Mouse (Mus musculus): ENCODE measurements around the gene Pank4. TPM values are rescaled to one million over a fixed set of nuclear protein-coding genes. Genes with fewer than 3 reads are reported as not detected.

Pank4 gene
- polyA plus RNA-seq, 1 experiment from 2014 or later = 48.4 TPM

- no peak overlapping the region for H3K4me2 ChIP-seq (ENCODE audit: low read depth, low read length)
- no peak for ATAC-seq (ENCODE audit: low read depth)
- no peak overlapping the region for H3K4me3 ChIP-seq (ENCODE audit: low read length)
- H3K9ac ChIP-seq (ENCODE audit: low read length) = no peak overlapping the region
- H3K9me3 ChIP-seq (ENCODE audit: control insufficient read depth, low read length) = no peaks in the 10 kb centered on the region
- H3K36me3 ChIP-seq (ENCODE audit: control insufficient read depth, insufficient read depth, low read length) = no peaks in the 10 kb centered on the region
- WGBS = 2% methylated on average over 26 of the region's 26 CpGs
- H3K27me3 ChIP-seq (ENCODE audit: control insufficient read depth, insufficient read depth, low read depth, low read length) = peaks cover 63% of the 10 kb centered on the region
- no peak overlapping the region for H3K27ac ChIP-seq (ENCODE audit: low read length)
- peaks cover 5% of the 10 kb centered on the region; the same call in 1 of the 2 replicates for H3K4me1 ChIP-seq (replicated peaks; ENCODE audit: control insufficient read depth, insufficient read depth, low read length)
Measured at GRCm38 (mm10) chr4:154952461-154953241, 11.3 kb upstream of the Pank4 start.

DNA sequence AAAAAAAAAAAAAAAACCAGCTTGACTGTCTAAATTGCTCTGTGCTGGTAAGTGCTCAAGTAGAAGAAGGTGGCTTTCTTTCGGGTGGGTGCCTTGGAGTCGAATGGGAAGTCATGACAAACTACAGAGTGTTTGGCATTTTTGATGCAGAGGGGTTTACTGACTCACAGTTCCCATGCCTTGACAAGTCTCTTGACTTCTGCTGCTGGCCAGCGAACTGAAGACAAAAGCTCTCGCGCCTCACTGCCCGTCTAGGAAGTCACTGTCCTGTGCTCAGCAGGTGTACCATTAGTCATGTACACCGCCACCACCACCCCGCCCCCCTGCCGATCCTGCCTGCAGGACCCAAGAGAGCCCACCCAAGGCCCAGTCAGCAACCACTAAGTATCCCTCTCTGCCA, 7.3 kb upstream of the Pank4 start:
- Histone ChIP-seq H3K27ac (ENCODE audit: low read length) (no peak overlapping the region), H3K36me3 (ENCODE audit: control insufficient read depth, insufficient read depth, low read length) (no peaks in the 10 kb centered on the region), H3K9ac (ENCODE audit: low read length) (no peak overlapping the region), H3K9me3 (ENCODE audit: control insufficient read depth, low read length) (no peaks in the 10 kb centered on the region), H3K27me3 (ENCODE audit: control insufficient read depth, insufficient read depth, low read depth, low read length) (peaks cover 74% of the 10 kb centered on the region), H3K4me1 (replicated peaks; ENCODE audit: control insufficient read depth, insufficient read depth, low read length) (peaks cover 21% of the 10 kb centered on the region), H3K4me2 (ENCODE audit: low read depth, low read length) (no peak overlapping the region), H3K4me3 (ENCODE audit: low read length) (no peak overlapping the region)
- ATAC-seq (ENCODE audit: low read depth) = no peak
- WGBS = 48% methylated on average over 9 of the region's 9 CpGs

DNA sequence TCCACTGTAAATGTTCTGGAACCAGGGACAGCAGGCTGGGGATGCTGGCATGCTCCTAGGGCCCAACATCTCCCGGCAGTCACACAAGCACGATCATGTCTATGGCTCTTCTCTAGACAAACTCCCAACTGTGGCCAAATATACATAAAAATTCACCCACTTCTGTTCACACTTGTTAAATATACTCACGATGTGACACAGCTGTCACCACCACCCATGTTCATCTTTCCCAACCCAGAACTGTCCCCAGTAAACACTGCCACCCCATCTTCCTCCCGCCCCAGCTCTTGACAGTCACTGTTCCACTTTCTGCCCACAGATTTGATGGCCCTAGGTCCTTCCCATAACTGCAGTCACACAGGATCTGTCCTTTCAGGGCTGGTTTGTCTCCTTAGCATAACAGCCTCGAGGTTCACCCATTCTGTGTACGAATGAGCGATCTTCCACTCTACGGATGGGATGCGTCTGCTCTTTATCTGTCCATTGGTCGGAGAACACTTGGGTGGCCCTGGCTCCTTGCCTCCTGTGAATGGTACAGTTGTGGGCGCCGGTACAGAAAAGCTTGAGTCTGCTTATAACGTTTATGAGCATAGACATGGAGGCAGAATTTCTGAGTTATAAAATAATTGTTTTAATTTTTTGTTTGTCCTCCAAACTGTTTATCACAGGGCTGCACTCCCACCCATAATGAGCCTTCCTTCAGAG, 6.5 kb upstream of the Pank4 start:
- 35% methylated on average over 13 of the region's 13 CpGs for WGBS
- peaks cover 74% of the 10 kb centered on the region for H3K27me3 ChIP-seq (ENCODE audit: control insufficient read depth, insufficient read depth, low read depth, low read length)
- H3K4me2 ChIP-seq (ENCODE audit: low read depth, low read length) = no peak overlapping the region
- H3K4me3 ChIP-seq (ENCODE audit: low read length) = no peak overlapping the region
- no peaks in the 10 kb centered on the region for H3K9me3 ChIP-seq (ENCODE audit: control insufficient read depth, low read length)
- H3K4me1 ChIP-seq (replicated peaks; ENCODE audit: control insufficient read depth, insufficient read depth, low read length) = peaks cover 22% of the 10 kb centered on the region
- no peak overlapping the region for H3K27ac ChIP-seq (ENCODE audit: low read length)
- no peak overlapping the region for H3K9ac ChIP-seq (ENCODE audit: low read length)
- H3K36me3 ChIP-seq (ENCODE audit: control insufficient read depth, insufficient read depth, low read length) = no peaks in the 10 kb centered on the region
- ATAC-seq (ENCODE audit: low read depth) = no peak

GRCm38 (mm10) chr4:154958171-154958570, 5.8 kb upstream of the Pank4 start:
- Histone ChIP-seq H3K9me3 (ENCODE audit: control insufficient read depth, low read length) (no peaks in the 10 kb centered on the region), H3K36me3 (ENCODE audit: control insufficient read depth, insufficient read depth, low read length) (no peaks in the 10 kb centered on the region), H3K4me3 (ENCODE audit: low read length) (0 out of 2 replicates have a peak overlapping the region, but pooled peaks have one; percentile 0), H3K9ac (ENCODE audit: low read length) (no peak overlapping the region), H3K4me2 (ENCODE audit: low read depth, low read length) (peak overlapping the region; percentile 7; the same call in 1 of the 2 replicates), H3K4me1 (replicated peaks; ENCODE audit: control insufficient read depth, insufficient read depth, low read length) (peaks cover 22% of the 10 kb centered on the region), H3K27ac (ENCODE audit: low read length) (no peak overlapping the region), H3K27me3 (ENCODE audit: control insufficient read depth, insufficient read depth, low read depth, low read length) (peaks cover 74% of the 10 kb centered on the region)
- ATAC-seq (ENCODE audit: low read depth) = peak; percentile 20; the same call in 1 of the 2 replicates
- 2% methylated on average over 15 of the region's 15 CpGs for WGBS

DNA sequence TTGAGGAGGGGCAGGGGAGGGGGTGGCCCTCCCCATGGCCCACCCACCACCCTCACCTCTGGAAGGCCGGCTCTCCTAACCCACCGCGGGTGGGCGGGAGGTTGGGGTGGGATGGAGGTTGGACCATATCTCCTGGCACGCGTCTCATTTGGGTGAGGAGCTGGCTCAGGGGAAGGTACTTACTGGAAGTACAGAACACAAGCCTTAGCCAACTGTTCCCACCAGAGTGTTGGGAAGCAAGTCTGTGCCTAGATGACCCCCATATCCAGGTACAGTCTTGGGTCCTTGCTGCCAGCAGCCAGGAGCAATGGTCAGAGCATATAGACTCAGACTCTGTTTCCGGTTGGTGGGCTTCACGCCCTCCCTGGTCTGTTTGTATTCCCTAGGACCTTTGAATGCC, 5.3 kb upstream of the Pank4 start:
- peaks cover 25% of the 10 kb centered on the region for H3K4me1 ChIP-seq (replicated peaks; ENCODE audit: control insufficient read depth, insufficient read depth, low read length)
- no peaks in the 10 kb centered on the region for H3K36me3 ChIP-seq (ENCODE audit: control insufficient read depth, insufficient read depth, low read length)
- H3K27ac ChIP-seq (ENCODE audit: low read length) = no peak overlapping the region
- ATAC-seq (ENCODE audit: low read depth) = no peak
- no peaks in the 10 kb centered on the region for H3K9me3 ChIP-seq (ENCODE audit: control insufficient read depth, low read length)
- H3K4me2 ChIP-seq (ENCODE audit: low read depth, low read length) = peak overlapping the region; percentile 7; the same call in 1 of the 2 replicates
- H3K4me3 ChIP-seq (ENCODE audit: low read length) = no peak overlapping the region
- 17% methylated on average over 8 of the region's 8 CpGs for WGBS
- no peak overlapping the region for H3K9ac ChIP-seq (ENCODE audit: low read length)
- peaks cover 69% of the 10 kb centered on the region for H3K27me3 ChIP-seq (ENCODE audit: control insufficient read depth, insufficient read depth, low read depth, low read length)

- Histone ChIP-seq H3K9ac (ENCODE audit: low read length) (peak overlapping the region; percentile 46; the same call in 1 of the 2 replicates), H3K27ac (ENCODE audit: low read length) (no peak overlapping the region), H3K4me1 (replicated peaks; ENCODE audit: control insufficient read depth, insufficient read depth, low read length) (peaks cover 29% of the 10 kb centered on the region), H3K4me2 (ENCODE audit: low read depth, low read length) (peak overlapping the region; percentile 70), H3K27me3 (ENCODE audit: control insufficient read depth, insufficient read depth, low read depth, low read length) (peaks cover 58% of the 10 kb centered on the region), H3K36me3 (ENCODE audit: control insufficient read depth, insufficient read depth, low read length) (no peaks in the 10 kb centered on the region), H3K4me3 (ENCODE audit: low read length) (peak overlapping the region; percentile 49), H3K9me3 (ENCODE audit: control insufficient read depth, low read length) (no peaks in the 10 kb centered on the region)
- ATAC-seq (ENCODE audit: low read depth) = no peak
- 26% methylated on average over 20 of the region's 20 CpGs for WGBS
Measured at GRCm38 (mm10) chr4:154960021-154960689, 3.8 kb upstream of the Pank4 start.

DNA sequence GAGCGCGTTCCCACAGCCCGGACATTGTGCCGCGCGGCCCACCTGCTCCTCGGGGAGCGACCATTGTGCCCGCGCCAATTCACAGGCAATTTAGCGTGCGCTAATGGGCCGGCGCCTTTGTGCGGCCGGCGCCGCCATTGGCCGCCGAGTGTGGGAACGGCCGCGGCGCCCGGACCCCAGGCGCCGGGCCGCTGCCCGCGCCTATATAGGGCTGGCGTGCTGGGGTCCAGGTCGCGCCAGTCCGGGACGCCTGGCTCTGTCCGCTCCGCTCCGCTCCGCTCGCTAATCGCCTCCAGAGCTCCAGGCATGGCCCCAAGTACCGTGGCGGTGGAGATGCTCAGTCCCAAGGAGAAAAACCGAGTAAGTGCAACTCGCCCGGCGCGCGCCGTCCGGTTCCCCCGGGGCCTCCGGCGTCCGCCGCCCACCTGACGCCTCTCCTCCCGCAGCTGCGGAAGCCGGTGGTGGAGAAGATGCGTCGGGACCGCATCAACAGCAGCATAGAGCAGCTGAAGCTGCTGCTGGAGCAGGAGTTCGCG, 3.2 kb upstream of the Pank4 start, which contains the start of gene Hes5:
Gene Hes5 (plus strand): TSS at position 234 of the 536 bp plus-strand sequence.
- H3K9me3 ChIP-seq (ENCODE audit: control insufficient read depth, low read length) = no peaks in the 10 kb centered on the region
- peak within 1 kb of the TSS; percentile 46 for H3K9ac ChIP-seq (ENCODE audit: low read length)
- no peak within 1 kb of the TSS for H3K27ac ChIP-seq (ENCODE audit: low read length)
- H3K4me3 ChIP-seq (ENCODE audit: low read length) = peak within 1 kb of the TSS; percentile 49
- H3K27me3 ChIP-seq (ENCODE audit: control insufficient read depth, insufficient read depth, low read depth, low read length) = peaks cover 54% of the 10 kb centered on the region
- under 1% methylated on average over 65 of the region's 65 CpGs for WGBS
- H3K4me2 ChIP-seq (ENCODE audit: low read depth, low read length) = peak within 1 kb of the TSS; percentile 70
- H3K4me1 ChIP-seq (replicated peaks; ENCODE audit: control insufficient read depth, insufficient read depth, low read length) = peaks cover 35% of the 10 kb centered on the region
- H3K36me3 ChIP-seq (ENCODE audit: control insufficient read depth, insufficient read depth, low read length) = no peaks in the 10 kb centered on the region
- no peak for ATAC-seq (ENCODE audit: low read depth)

GRCm38 (mm10) chr4:154961226-154961738, 2.6 kb upstream of the Pank4 start:
- WGBS = under 1% methylated on average over 46 of the region's 47 CpGs
- Histone ChIP-seq H3K27ac (ENCODE audit: low read length) (no peak overlapping the region), H3K4me1 (replicated peaks; ENCODE audit: control insufficient read depth, insufficient read depth, low read length) (peaks cover 40% of the 10 kb centered on the region), H3K9me3 (ENCODE audit: control insufficient read depth, low read length) (no peaks in the 10 kb centered on the region), H3K36me3 (ENCODE audit: control insufficient read depth, insufficient read depth, low read length) (no peaks in the 10 kb centered on the region), H3K27me3 (ENCODE audit: control insufficient read depth, insufficient read depth, low read depth, low read length) (peaks cover 52% of the 10 kb centered on the region), H3K4me3 (ENCODE audit: low read length) (peak overlapping the region; percentile 49), H3K4me2 (ENCODE audit: low read depth, low read length) (peak overlapping the region; percentile 70), H3K9ac (ENCODE audit: low read length) (peak overlapping the region; percentile 42)
- no peak for ATAC-seq (ENCODE audit: low read depth)
